Mouse (Mus musculus) liver, embryonic 16.5 days (tissue): ENCODE data around the gene Galns. TPM values are rescaled to one million over a fixed set of nuclear protein-coding genes. Genes with fewer than 3 reads are reported as not detected.

ENCODE experiments used
- ATAC-seq: fragments of 200-750 bp; cut with Nextera tagmentation; 2 replicates; pipeline ENCODE4 v1.8.0; 2017; ENCODE audit warnings: low read depth, mild to moderate bottlenecking, moderate number of reproducible peaks, moderate library complexity
- H3K27ac ChIP-seq: fragments of 300-500 bp; sonication (generic); 2 replicates; pipeline ENCODE4 v1.5.1; 2014; ENCODE audit warnings: mild to moderate bottlenecking, low read length
- H3K27me3 ChIP-seq: fragments of 300-500 bp; sonication (generic); 2 replicates; pipeline ENCODE4 v1.6.1; 2014; ENCODE audit warnings: low read depth, low read length, mixed read lengths; ENCODE audit not compliant: control insufficient read depth, insufficient read depth
- H3K36me3 ChIP-seq: fragments of 300-500 bp; sonication (generic); 2 replicates; pipeline ENCODE4 v1.6.1; 2014; ENCODE audit warnings: mild to moderate bottlenecking; ENCODE audit not compliant: control insufficient read depth, insufficient read depth
- H3K4me1 ChIP-seq: fragments of 300-500 bp; sonication (generic); 2 replicates; pipeline ENCODE4 v1.6.1; 2014; ENCODE audit warnings: low read depth, low read length, mixed read lengths; ENCODE audit not compliant: control insufficient read depth
- H3K4me2 ChIP-seq: fragments of 300-500 bp; sonication (generic); 2 replicates; pipeline ENCODE4 v1.6.1; 2014; ENCODE audit warnings: low read depth, low read length, mixed read lengths
- H3K4me3 ChIP-seq: fragments of 300-500 bp; sonication (generic); 2 replicates; pipeline ENCODE4 v1.5.1; 2014; ENCODE audit warnings: low read depth, mild to moderate bottlenecking, low read length
- H3K9ac ChIP-seq: fragments of 300-500 bp; sonication (generic); 2 replicates; pipeline ENCODE4 v1.6.1; 2014; ENCODE audit warnings: low read depth, low read length
- H3K9me3 ChIP-seq: fragments of 300-500 bp; sonication (generic); replicated peaks from 2 replicates; pipeline ENCODE4 v1.6.1; 2016; ENCODE audit warnings: low read length; ENCODE audit not compliant: control insufficient read depth
- WGBS: fragments of 180-500 bp; shearing (Covaris S2); extraction: QIAGEN DNeasy Blood & Tissue Kit; methylation state at CpG from one replicate; pipeline ENCODE4 v1.1.7; 2014; ENCODE audit not compliant: insufficient replicate concordance; 5-methylcytosine and 5-hydroxymethylcytosine counted together
- polyA plus RNA-seq: library from polyadenylated mRNA; unstranded; fragments of >200 nt; fragmentation: Nextera tagmentation; extraction: Ambion mirVana; gene quantifications from 2 replicates; pipeline ENCODE4 v1.2.1, GENCODE M21; 2015

Gene Galns
- polyA plus RNA-seq, 1 experiment from 2014 or later, result 8.6 TPM

DNA sequence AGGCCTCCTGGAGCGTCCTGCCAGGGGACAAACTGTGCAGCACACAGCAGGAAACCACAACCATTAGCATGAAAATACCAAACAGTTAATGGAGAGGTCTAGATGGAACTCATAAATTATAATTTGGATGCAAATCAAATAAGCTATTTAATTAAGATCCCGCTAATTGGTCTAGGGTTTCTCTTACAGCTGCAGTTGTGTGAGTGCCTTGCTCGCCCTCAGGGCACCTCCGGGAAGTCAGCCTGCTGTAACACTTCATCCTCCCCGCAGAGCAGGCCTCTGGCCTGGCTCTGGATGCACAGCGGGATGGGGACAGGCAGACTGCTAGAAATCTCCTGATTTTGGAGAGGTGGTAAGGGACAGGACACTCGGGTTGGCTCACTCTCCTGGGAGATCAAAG lies 25.1 kb downstream of the Galns start:
- Histone ChIP-seq H3K9me3 (no peaks in the 10 kb centered on the region), H3K36me3 (no peaks in the 10 kb centered on the region), H3K4me2 (no peak overlapping the region), H3K9ac (no peak overlapping the region), H3K27me3 (no peaks in the 10 kb centered on the region), H3K4me1 (peaks cover 5% of the 10 kb centered on the region), H3K27ac (no peak overlapping the region), H3K4me3 (no peak overlapping the region)
- no peak for ATAC-seq
- WGBS, result 72% methylated on average over 7 of the region's 7 CpGs

- Histone ChIP-seq H3K36me3 (no peaks in the 10 kb centered on the region), H3K9me3 (no peaks in the 10 kb centered on the region), H3K4me1 (peaks cover 5% of the 10 kb centered on the region), H3K4me2 (no peak overlapping the region), H3K9ac (no peak overlapping the region), H3K27me3 (no peaks in the 10 kb centered on the region), H3K4me3 (no peak overlapping the region), H3K27ac (no peak overlapping the region; the same call in 1 of the 2 replicates)
- WGBS, result 45% methylated on average over 14 of the region's 14 CpGs
- ATAC-seq, result peak; percentile 51
Observed at GRCm38 (mm10) chr8:122585411-122585891, 25.8 kb downstream of the Galns start.

GRCm38 (mm10) chr8:122584981-122585380 lies 26.3 kb downstream of the Galns start:
- Histone ChIP-seq H3K27ac (no peak overlapping the region; the same call in 1 of the 2 replicates), H3K4me3 (no peak overlapping the region), H3K36me3 (no peaks in the 10 kb centered on the region), H3K4me1 (peaks cover 5% of the 10 kb centered on the region), H3K4me2 (no peak overlapping the region), H3K9ac (no peak overlapping the region), H3K27me3 (no peaks in the 10 kb centered on the region), H3K9me3 (no peaks in the 10 kb centered on the region)
- no peak for ATAC-seq
- 70% methylated on average over 9 of the region's 9 CpGs for WGBS

DNA sequence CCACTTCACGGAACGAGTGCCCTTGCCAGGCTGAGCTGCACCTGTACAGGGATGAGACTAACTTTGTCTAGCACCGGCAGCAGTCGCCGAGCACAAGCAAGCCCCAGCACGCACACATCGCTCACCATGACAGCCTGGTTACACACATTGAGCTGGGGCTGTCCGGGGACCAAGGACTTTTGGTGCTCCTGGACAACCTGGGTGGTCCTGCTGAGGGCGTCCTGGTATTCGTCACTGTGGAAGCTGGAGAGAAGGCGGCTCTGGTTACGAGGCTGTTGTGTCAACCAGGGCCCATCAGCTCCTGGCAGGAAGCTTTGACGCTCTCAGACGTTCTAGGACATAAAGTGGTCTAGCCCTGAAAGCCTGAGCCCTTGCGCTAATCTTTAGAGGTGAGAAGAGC lies 30.3 kb downstream of the Galns start:
- no peaks in the 10 kb centered on the region for H3K36me3 ChIP-seq
- no peak overlapping the region for H3K4me2 ChIP-seq
- H3K9ac ChIP-seq, result no peak overlapping the region
- no peak overlapping the region for H3K4me3 ChIP-seq
- 64% methylated on average over 14 of the region's 15 CpGs for WGBS
- no peaks in the 10 kb centered on the region for H3K27me3 ChIP-seq
- H3K9me3 ChIP-seq, result no peaks in the 10 kb centered on the region
- ATAC-seq, result no peak
- H3K4me1 ChIP-seq, result peaks cover 16% of the 10 kb centered on the region
- no peak overlapping the region for H3K27ac ChIP-seq

DNA sequence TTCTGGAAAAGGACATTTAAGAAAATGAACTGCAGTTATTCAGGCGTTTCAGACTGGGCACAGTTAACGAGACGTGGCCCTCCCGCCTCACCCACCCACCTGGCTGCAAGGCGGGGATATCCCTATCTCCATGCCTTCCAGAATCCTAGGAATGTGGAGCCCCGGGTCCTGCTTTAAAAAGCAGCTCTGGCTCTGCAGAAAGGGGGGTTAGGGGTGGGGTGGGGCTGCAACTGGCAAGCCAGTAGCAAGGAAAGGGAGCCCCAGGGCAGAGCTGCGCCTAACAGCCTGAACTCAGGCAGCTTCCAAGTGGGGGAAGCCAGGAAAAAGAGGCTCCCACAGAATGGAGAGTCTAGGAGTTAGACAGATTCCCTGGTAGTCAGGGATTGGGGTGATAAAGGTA lies 32.1 kb downstream of the Galns start:
- WGBS, result 71% methylated on average over 7 of the region's 7 CpGs
- Histone ChIP-seq H3K4me2 (no peak overlapping the region), H3K27me3 (no peaks in the 10 kb centered on the region), H3K9me3 (no peaks in the 10 kb centered on the region), H3K27ac (no peak overlapping the region), H3K4me1 (peaks cover 29% of the 10 kb centered on the region), H3K36me3 (no peaks in the 10 kb centered on the region), H3K9ac (no peak overlapping the region), H3K4me3 (no peak overlapping the region)
- ATAC-seq, result no peak

- 57% methylated on average over 10 of the region's 10 CpGs for WGBS
- H3K27me3 ChIP-seq, result no peaks in the 10 kb centered on the region
Observed at GRCm38 (mm10) chr8:122577116-122577515, 34.1 kb downstream of the Galns start.

GRCm38 (mm10) chr8:122576648-122577022 lies 34.6 kb downstream of the Galns start, which contains the start of gene Aprt:
TSS of gene Aprt (minus strand) at chr8:122576909.
- Histone ChIP-seq H3K27me3 (no peaks in the 10 kb centered on the region), H3K9ac (peak within 1 kb of the TSS; percentile 70), H3K4me2 (peak within 1 kb of the TSS; percentile 77), H3K4me1 (peaks cover 50% of the 10 kb centered on the region), H3K4me3 (peak within 1 kb of the TSS; percentile 68), H3K9me3 (no peaks in the 10 kb centered on the region), H3K27ac (peak within 1 kb of the TSS; percentile 76), H3K36me3 (peaks cover 12% of the 10 kb centered on the region)
- under 1% methylated on average over 39 of the region's 39 CpGs for WGBS
- peak; percentile 88 for ATAC-seq

More at GRCm38 (mm10) chr8:122577116-122577515, 34.1 kb downstream of the Galns start:
- H3K4me2 ChIP-seq, result peak overlapping the region; percentile 77; the same call in 1 of the 2 replicates
- H3K9me3 ChIP-seq, result no peaks in the 10 kb centered on the region
- H3K4me1 ChIP-seq, result peaks cover 47% of the 10 kb centered on the region
- no peak overlapping the region for H3K27ac ChIP-seq
- H3K36me3 ChIP-seq, result peaks cover 7% of the 10 kb centered on the region
- peak overlapping the region; percentile 68 for H3K4me3 ChIP-seq
- no peak for ATAC-seq
- no peak overlapping the region for H3K9ac ChIP-seq

DNA sequence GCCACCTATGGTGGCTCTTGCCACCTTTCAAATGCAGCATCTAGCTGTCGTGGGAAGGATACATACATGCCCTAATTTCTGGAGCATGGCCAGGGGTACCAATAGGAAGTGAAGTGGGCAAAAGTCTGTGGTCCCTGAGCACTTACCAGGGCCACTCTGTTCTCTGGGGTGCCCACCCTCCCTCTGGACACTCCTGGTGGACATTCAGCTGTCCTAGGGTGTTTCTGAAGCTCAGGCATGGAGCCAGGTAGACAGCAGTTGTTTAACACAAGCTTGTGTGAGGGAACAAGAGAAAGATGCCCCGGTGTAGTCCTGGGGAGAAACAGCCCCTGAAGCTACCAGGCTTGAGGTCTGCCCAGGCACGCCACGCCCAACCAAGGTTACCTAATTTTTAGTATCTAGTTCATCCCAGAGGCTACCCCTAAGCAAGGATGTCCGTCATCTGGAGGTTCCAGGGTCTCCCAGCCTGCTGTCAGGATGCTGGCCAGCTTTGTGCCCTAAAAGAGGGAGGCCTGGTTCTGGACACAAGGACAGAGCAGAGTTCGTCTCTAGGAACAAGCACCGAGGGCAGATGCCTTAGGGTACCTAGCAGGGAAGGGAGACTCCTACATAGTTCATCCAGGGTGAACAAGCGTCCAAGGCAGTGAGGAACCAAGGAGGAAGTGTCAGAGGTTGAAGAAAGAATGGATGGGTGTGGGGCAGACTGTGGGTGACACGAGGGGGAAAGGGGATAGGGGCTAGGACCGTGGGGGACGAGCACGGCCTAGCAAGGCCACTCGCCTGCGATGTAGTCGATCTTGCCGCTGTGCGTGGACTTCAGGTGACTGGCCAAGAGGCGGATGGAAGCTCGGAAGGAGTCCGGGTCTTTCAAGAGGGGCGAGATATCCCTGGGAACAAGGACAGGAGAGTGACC lies 35.3 kb downstream of the Galns start:
- peak overlapping the region; percentile 76 for H3K27ac ChIP-seq

GRCm38 (mm10) chr8:122575286-122575685 lies 36.0 kb downstream of the Galns start:
- peak overlapping the region; percentile 76 for H3K27ac ChIP-seq
- peak overlapping the region; percentile 70 for H3K9ac ChIP-seq
- H3K4me1 ChIP-seq, result peaks cover 55% of the 10 kb centered on the region
- WGBS, result 17% methylated on average over 8 of the region's 8 CpGs
- no peaks in the 10 kb centered on the region for H3K27me3 ChIP-seq
- H3K4me3 ChIP-seq, result peak overlapping the region; percentile 68
- H3K9me3 ChIP-seq, result no peaks in the 10 kb centered on the region
- no peak for ATAC-seq
- peaks cover 25% of the 10 kb centered on the region for H3K36me3 ChIP-seq
- peak overlapping the region; percentile 77 for H3K4me2 ChIP-seq

More for the DNA sequence above, 35.3 kb downstream of the Galns start:
- Histone ChIP-seq H3K9ac (peak overlapping the region; percentile 70), H3K36me3 (peaks cover 18% of the 10 kb centered on the region), H3K4me2 (peak overlapping the region; percentile 77), H3K4me3 (peak overlapping the region; percentile 68), H3K27me3 (no peaks in the 10 kb centered on the region), H3K9me3 (no peaks in the 10 kb centered on the region), H3K4me1 (peaks cover 55% of the 10 kb centered on the region)
- peak; percentile 1; the same call in 1 of the 2 replicates for ATAC-seq
- 4% methylated on average over 21 of the region's 21 CpGs for WGBS
